Mouse (Mus musculus): Measurements from ENCODE around the gene Olfr1350. TPM values are rescaled to one million over a fixed set of nuclear protein-coding genes. Genes with fewer than 3 reads are reported as not detected.
A peak's percentile ranks its signal among the peaks of the same experiment; 100 is the strongest.
"Not testable (repeated sequence)": the region's sequence is repeated elsewhere in the genome, so short reads cannot be mapped to it uniquely, and the experiment has no call there.

Olfr1350 gene
- not detected in 2 replicates for polyA plus RNA-seq (2016; fragmentation: Nextera tagmentation; extraction: Ambion mirVana)

DNA sequence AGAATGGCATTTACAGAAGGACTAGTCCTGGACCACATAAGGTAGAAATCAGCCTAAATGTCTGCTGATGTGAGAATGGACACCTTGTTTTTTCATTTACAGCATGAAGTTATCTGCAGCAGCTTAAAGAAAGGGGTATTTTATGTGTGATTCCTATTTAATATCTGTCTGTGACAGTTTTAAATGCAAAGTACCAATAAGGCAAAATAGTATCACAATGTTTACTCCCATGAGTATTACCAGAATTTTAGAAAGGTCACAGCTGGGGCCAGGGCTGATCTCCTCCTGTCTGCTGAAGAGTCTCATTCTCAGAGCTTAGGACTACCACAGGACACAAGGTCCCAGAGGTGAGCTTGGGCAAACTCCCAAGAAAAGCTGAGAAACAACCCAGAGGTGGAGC, at the start of gene Olfr1350:
Gene Olfr1350 (plus strand): TSS at position 301 of the 400 bp plus-strand sequence.
- Histone ChIP-seq H3K4me3 (no peak within 1 kb of the TSS), H3K4me1 (replicated peaks) (no peaks in the 10 kb centered on the region)
- no peak for DNase-seq (ENCODE audit: low spot score)

GRCm38 (mm10) chr7:6521666-6522065, 43.0 kb upstream of the Olfr1350 start:
- Histone ChIP-seq H3K9me3 (peaks cover 56% of the 10 kb centered on the region), H3K4me3 (no peak overlapping the region), H3K27ac (no peak overlapping the region), H3K4me1 (replicated peaks) (no peaks in the 10 kb centered on the region), H3K36me3 (no peaks in the 10 kb centered on the region), H3K27me3 (ENCODE audit: insufficient read depth, poor library complexity, severe bottlenecking) (no peaks in the 10 kb centered on the region)
- no peak for DNase-seq (ENCODE audit: low spot score)
- 55% methylated on average over 1 of the region's 1 CpGs for WGBS

More for the DNA sequence above, at the start of gene Olfr1350:
- Histone ChIP-seq H3K9me3 (peaks cover 49% of the 10 kb centered on the region), H3K36me3 (no peaks in the 10 kb centered on the region), H3K27ac (no peak within 1 kb of the TSS), H3K27me3 (ENCODE audit: insufficient read depth, poor library complexity, severe bottlenecking) (no peaks in the 10 kb centered on the region)

DNA sequence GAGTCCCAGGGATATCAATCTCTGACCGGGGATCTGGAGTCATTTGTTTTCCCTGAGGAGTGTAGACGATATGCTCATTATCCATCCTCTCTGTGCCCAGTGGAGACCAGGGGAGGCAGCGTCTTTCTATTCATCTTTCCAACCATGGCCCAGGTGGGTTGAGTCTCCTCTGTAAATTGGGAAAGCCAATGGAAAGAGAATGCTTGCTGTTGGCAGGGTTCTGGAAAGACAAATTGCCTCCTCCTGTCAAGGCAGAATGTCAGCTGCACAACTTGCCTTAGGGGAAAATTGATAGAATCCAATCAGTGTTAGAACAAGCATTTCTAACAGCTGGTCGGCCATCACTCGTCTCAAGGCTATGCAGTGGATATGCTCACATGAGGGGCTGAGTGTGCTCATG, 41.8 kb upstream of the Olfr1350 start, which contains the start of gene Olfr1349:
Gene Olfr1349 (minus strand): TSS at position 101 of the 400 bp plus-strand sequence.
- Histone ChIP-seq H3K9me3 (peaks cover 58% of the 10 kb centered on the region), H3K4me1 (replicated peaks) (no peaks in the 10 kb centered on the region), H3K4me3 (no peak within 1 kb of the TSS), H3K36me3 (no peaks in the 10 kb centered on the region), H3K27me3 (ENCODE audit: insufficient read depth, poor library complexity, severe bottlenecking) (no peaks in the 10 kb centered on the region), H3K27ac (no peak within 1 kb of the TSS)
- 83% methylated on average over 5 of the region's 5 CpGs for WGBS
- no peak for DNase-seq (ENCODE audit: low spot score)

- no peaks in the 10 kb centered on the region for H3K36me3 ChIP-seq
- no peak overlapping the region for H3K4me3 ChIP-seq
- no peak overlapping the region for H3K27ac ChIP-seq
- H3K27me3 ChIP-seq (ENCODE audit: insufficient read depth, poor library complexity, severe bottlenecking), result no peaks in the 10 kb centered on the region
- no peaks in the 10 kb centered on the region for H3K4me1 ChIP-seq (replicated peaks)
- WGBS, result 62% methylated on average over 3 of the region's 3 CpGs
- H3K9me3 ChIP-seq, result peaks cover 52% of the 10 kb centered on the region
- DNase-seq (ENCODE audit: low spot score), result no peak
Measured at GRCm38 (mm10) chr7:6525001-6525400, 39.6 kb upstream of the Olfr1350 start.

- Histone ChIP-seq H3K4me3 (no peak overlapping the region), H3K36me3 (no peaks in the 10 kb centered on the region), H3K9me3 (peaks cover 54% of the 10 kb centered on the region), H3K27me3 (ENCODE audit: insufficient read depth, poor library complexity, severe bottlenecking) (no peaks in the 10 kb centered on the region), H3K27ac (no peak overlapping the region), H3K4me1 (replicated peaks) (no peaks in the 10 kb centered on the region)
- DNase-seq (ENCODE audit: low spot score), result peak; percentile 5
- WGBS, result 66% methylated on average over 5 of the region's 5 CpGs
Measured at GRCm38 (mm10) chr7:6526141-6526540, 38.5 kb upstream of the Olfr1350 start.

- no peak overlapping the region for H3K27ac ChIP-seq
- 62% methylated on average over 8 of the region's 8 CpGs for WGBS
- no peaks in the 10 kb centered on the region for H3K4me1 ChIP-seq (replicated peaks)
- no peaks in the 10 kb centered on the region for H3K27me3 ChIP-seq (ENCODE audit: insufficient read depth, poor library complexity, severe bottlenecking)
- no peak overlapping the region for H3K4me3 ChIP-seq
- no peak for DNase-seq (ENCODE audit: low spot score)
- H3K36me3 ChIP-seq, result no peaks in the 10 kb centered on the region
- peaks cover 12% of the 10 kb centered on the region for H3K9me3 ChIP-seq
Measured at GRCm38 (mm10) chr7:6586096-6586759, 21.6 kb downstream of the Olfr1350 start.

GRCm38 (mm10) chr7:6588766-6589165, 24.1 kb downstream of the Olfr1350 start:
- WGBS, result 87% methylated on average over 13 of the region's 13 CpGs
- H3K4me3 ChIP-seq; DNase-seq (ENCODE audit: low spot score); H3K27me3 ChIP-seq (ENCODE audit: insufficient read depth, poor library complexity, severe bottlenecking); H3K27ac ChIP-seq; H3K4me1 ChIP-seq (replicated peaks); H3K36me3 ChIP-seq: not testable (repeated sequence)
- peaks cover 12% of the 10 kb centered on the region for H3K9me3 ChIP-seq

GRCm38 (mm10) chr7:6603331-6603730, 38.7 kb downstream of the Olfr1350 start:
- H3K9me3 ChIP-seq, result peaks cover 66% of the 10 kb centered on the region

More at GRCm38 (mm10) chr7:6603331-6603730, 38.7 kb downstream of the Olfr1350 start:
- Histone ChIP-seq H3K36me3 (no peaks in the 10 kb centered on the region), H3K27ac (no peak overlapping the region), H3K27me3 (ENCODE audit: insufficient read depth, poor library complexity, severe bottlenecking) (no peaks in the 10 kb centered on the region), H3K4me3 (no peak overlapping the region), H3K4me1 (replicated peaks) (no peaks in the 10 kb centered on the region)
- 91% methylated on average over 9 of the region's 9 CpGs for WGBS
- DNase-seq (ENCODE audit: low spot score), result no peak

Other genes with a start within 250 kb of the Olfr1350 start
- gene Zfp583, start 233.6 kb upstream of the Olfr1350 start, polyA plus RNA-seq (2016; fragmentation: Nextera tagmentation; extraction: Ambion mirVana), result 6.8 and 7.2 TPM in 2 replicates
- gene Gm3854, start 221.1 kb upstream of the Olfr1350 start, polyA plus RNA-seq (2016; fragmentation: Nextera tagmentation; extraction: Ambion mirVana), result 3.4 and 3.5 TPM in 2 replicates
- gene Zfp78, start 201.6 kb upstream of the Olfr1350 start, polyA plus RNA-seq (2016; fragmentation: Nextera tagmentation; extraction: Ambion mirVana), result 2.3 and 2.5 TPM in 2 replicates
- 12.0 and 13.0 TPM in 2 replicates for gene Zfp28, start 181.5 kb upstream of the Olfr1350 start, polyA plus RNA-seq (2016; fragmentation: Nextera tagmentation; extraction: Ambion mirVana)
- 0.29 and 1.2 TPM in 2 replicates for gene Smim17, start 166.1 kb upstream of the Olfr1350 start, polyA plus RNA-seq (2016; fragmentation: Nextera tagmentation; extraction: Ambion mirVana)
- not detected in 2 replicates for gene Gm20715, start 154.6 kb upstream of the Olfr1350 start, polyA plus RNA-seq (2016; fragmentation: Nextera tagmentation; extraction: Ambion mirVana)
- 0.08 TPM in 1 of 2 replicates, not detected in the other for gene Olfr1344, start 126.2 kb upstream of the Olfr1350 start, polyA plus RNA-seq (2016; fragmentation: Nextera tagmentation; extraction: Ambion mirVana)
- gene Olfr1336, start 108.7 kb upstream of the Olfr1350 start, polyA plus RNA-seq (2016; fragmentation: Nextera tagmentation; extraction: Ambion mirVana), result not detected in 2 replicates
- not detected in 2 replicates for gene Olfr1346, start 97.7 kb upstream of the Olfr1350 start, polyA plus RNA-seq (2016; fragmentation: Nextera tagmentation; extraction: Ambion mirVana)
- not detected in 2 replicates for gene Olfr5, start 77.9 kb upstream of the Olfr1350 start, polyA plus RNA-seq (2016; fragmentation: Nextera tagmentation; extraction: Ambion mirVana)
- gene Olfr1347, start 65.1 kb upstream of the Olfr1350 start, polyA plus RNA-seq (2016; fragmentation: Nextera tagmentation; extraction: Ambion mirVana), result not detected in 2 replicates
- not detected in 2 replicates for gene Olfr1348, start 56.1 kb upstream of the Olfr1350 start, polyA plus RNA-seq (2016; fragmentation: Nextera tagmentation; extraction: Ambion mirVana)
- not detected in 2 replicates for gene Olfr1349, start 41.9 kb upstream of the Olfr1350 start, polyA plus RNA-seq (2016; fragmentation: Nextera tagmentation; extraction: Ambion mirVana)
- 1.00 and 1.0 TPM in 2 replicates for gene Zim1, start 131.6 kb downstream of the Olfr1350 start, polyA plus RNA-seq (2016; fragmentation: Nextera tagmentation; extraction: Ambion mirVana)
- 75.5 and 94.5 TPM in 2 replicates for gene Peg3, start 165.6 kb downstream of the Olfr1350 start, polyA plus RNA-seq (2016; fragmentation: Nextera tagmentation; extraction: Ambion mirVana)
- gene Usp29, start 165.7 kb downstream of the Olfr1350 start, polyA plus RNA-seq (2016; fragmentation: Nextera tagmentation; extraction: Ambion mirVana), result 7.8 and 10.0 TPM in 2 replicates

Measured in hindbrain, embryonic 10.5 days (tissue).